Mouse (Mus musculus) lung, adult 2 months (tissue): ENCODE results near the gene Pla2g15.

Source experiments
- CTCF ChIP-seq: fragments of 200-500 bp; IDR thresholded peaks from 2 replicates; pipeline ENCODE4 v1.5.1; 2011; ENCODE audit warnings: mild to moderate bottlenecking, low read length, control low read depth; ENCODE audit not compliant: insufficient read depth
- POLR2A ChIP-seq: fragments of 200-500 bp; IDR thresholded peaks from 2 replicates; pipeline ENCODE4 v1.6.1; 2011; ENCODE audit warnings: low read depth, mild to moderate bottlenecking, control low read depth, low read length, borderline replicate concordance; ENCODE audit errors: extremely low read depth

DNA sequence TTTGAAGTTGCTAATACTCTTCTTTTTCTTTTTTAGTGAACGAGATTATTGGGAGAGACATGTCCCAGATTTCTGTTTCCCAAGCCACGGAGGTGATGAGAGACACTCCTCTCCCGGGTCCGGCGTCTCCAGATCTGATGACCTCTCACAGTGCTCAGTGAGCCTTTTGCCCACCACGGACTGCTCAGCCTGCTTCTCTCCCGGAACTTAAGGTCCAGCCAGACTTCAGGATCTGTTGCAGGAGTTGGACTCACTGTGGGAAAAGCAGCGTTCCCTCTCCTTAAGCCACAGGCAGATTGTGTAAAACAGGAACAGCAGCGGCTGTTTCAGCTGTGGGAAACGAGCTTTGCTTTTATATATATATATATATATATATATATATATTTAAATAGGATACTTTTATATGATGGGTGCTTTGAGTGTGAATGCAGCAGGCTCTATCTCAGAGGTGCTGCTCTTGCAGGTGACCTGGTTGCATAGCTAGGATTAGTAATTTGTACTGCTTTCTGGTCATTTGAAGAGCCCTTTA lies 22.3 kb upstream of the Pla2g15 start:
- TF ChIP-seq CTCF (no peak), POLR2A (no peak)
